Mouse (Mus musculus) spleen, postnatal 4 days (tissue): ENCODE results near the gene Abi3bp.

Source experiments
- DNase-seq, 2 experiments: peaks; one replicate each; pipeline ENCODE4 v3.0.0; 2022; ENCODE audit warnings: low spot score in 2 of 2

The Abi3bp gene

DNA sequence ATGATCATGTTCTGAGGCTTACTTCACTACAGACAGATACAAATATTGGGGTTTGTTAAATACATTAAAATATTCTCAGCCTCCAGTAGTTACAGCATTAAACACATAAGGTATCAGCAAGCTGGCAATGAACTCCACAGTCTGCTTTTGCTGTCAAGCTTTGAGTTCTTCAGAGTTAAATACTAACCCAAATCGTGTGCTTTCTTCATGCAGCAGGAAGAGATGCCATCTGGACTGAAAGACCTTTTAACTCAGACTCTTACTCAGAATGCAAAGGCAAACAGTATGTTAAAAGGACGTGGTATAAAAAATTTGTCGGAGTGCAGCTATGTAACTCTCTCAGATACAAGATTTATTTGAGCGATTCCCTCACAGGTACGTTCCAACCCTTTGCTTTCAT lies 209.1 kb downstream of the Abi3bp start:
- no peak for DNase-seq

DNA sequence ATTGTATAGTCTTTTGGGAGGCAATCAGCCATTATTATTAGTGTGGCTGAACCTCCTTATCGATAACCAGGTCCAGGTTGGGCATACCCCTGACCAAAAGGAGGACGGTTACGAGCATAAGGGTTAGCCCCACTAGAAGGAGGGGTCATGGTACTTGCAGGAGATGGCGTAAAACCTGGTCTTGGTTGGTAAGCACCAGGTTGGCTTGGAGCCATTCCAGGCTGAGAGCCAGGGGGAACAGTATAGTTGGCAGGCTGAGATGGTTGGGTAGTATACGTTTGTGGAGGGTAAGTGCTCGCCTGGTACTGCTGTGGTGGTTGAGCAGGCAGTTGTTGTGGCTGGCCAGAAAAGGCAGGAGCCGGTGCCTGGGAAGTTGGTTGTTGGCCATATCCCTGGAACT lies 213.0 kb downstream of the Abi3bp start:
- no peak for DNase-seq

GRCm38 (mm10) chr16:56696448-56696847 lies 218.8 kb downstream of the Abi3bp start:
- DNase-seq = no peak

DNA sequence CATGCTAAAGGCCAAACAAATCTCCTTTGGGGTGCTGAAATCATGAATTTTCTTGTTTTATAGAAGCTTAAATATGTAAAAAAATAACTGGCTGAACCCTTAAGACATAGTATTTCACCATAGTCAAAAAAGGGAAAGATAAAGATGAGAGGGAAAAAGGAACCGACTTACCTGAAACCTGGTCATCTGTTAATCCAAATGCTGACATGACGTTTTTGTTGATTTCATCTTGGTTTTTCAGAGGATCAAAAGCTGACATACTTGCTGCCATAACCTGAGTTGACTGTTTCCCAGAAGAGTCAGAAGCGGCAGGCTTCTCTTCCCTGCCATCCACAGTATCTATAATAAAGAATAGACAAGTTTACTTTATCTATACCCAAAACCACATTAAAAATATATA lies 223.2 kb downstream of the Abi3bp start:
- DNase-seq = no peak

DNA sequence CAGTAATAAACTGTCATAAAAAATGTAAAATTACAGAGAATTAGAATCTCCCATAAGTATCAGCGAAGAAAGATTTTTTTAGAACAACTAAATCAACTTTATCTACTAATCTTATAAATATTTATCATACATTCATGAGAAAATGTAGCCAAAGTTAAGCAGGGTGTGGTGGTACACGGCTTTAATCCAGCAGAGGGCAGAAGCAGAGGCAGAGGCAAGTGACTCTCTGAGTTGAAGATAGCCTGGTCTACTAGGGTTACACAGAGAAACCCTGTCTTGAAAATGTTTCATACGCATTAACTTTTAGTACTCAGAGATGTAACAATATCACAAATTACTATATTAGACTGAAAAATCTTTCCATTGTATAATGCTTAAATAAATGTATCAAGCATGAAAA lies 228.1 kb downstream of the Abi3bp start:
- DNase-seq = no peak

- no peak for DNase-seq
Measured at GRCm38 (mm10) chr16:56710071-56710470, 232.4 kb downstream of the Abi3bp start.

- no peak for DNase-seq
Measured at GRCm38 (mm10) chr16:56715608-56716007, 237.9 kb downstream of the Abi3bp start.

DNA sequence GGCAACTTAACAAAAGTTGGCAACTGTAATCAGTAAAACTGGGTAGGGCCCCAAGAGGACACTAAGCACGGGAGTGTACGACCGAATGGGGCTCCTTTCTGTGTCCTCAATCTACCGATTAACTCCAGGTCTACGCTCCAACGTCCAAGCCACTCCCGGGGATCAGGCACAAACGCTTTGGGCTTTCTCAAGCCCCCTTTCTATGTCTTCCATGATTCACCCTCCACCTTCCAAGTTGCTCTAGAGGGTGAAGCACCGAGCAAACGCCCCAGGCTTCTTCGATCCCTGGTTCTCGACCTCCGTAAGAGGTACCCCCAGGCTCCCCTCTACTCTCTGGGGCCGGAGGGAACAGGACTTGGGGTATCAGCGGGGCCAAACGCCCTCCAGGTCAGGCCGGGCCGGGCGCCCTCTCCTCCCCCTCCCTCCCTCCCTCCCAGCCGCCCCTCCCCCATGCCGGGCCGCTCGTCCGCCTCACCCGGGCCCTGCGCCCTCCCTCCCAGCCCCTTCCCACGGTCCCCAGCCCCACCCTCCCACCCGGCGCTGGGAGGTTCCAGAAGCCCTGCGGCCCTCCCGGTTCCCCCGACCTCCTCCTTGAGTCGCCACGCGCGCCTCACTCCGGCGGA lies 239.0 kb downstream of the Abi3bp start:
- peak; percentile 24 to 73 for DNase-seq

DNA sequence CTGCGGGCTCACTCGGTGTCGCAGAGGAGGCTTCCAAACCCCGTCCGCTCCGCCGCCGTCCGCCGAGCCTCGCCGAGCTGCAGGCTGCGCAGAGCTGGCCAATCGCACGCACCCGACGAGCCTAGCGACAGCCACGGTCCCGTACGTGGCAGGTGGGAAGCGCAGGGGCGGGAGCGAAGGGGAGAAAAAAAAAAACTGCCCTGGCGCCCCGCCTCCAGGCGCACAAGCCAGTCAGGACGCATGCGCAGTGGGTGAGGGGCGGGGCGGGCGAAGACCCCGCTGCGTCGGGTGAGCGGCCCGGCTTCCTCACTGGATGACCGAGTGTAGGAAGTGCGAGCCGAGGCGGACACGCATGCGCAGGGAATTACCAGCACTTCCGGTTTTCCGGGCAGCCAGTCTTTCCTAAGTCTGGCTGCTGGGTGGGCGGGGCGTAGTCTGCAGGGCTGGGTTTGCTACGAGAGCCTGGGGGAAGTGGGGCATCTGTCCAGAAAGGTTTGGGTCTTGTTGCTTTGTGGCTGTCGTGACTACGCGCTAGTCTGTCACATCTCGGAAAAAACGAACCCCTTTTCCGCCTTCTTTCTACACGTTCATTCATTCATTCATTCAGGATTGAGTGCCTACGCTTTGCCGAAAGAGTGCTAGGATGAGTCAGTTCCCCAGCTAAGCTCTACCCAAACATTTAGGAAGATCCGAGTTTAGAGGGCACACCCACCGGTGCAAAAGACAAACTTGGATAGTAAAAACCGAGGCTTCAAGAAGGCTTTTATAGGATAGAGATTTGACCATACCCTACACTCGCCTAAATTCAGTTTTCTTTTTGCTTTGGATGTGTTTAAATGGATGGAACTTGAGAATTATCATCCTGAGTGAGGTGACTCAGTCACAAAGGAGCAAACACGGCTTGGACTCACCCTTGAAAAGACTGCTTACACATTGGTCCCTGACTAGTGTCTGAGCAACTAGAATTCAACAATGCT lies 239.8 kb downstream of the Abi3bp start, which contains the start of gene Tfg:
TSS of gene Tfg (minus strand) at position 227 of the 977 bp plus-strand sequence.
- peak; percentile 98 for DNase-seq

DNA sequence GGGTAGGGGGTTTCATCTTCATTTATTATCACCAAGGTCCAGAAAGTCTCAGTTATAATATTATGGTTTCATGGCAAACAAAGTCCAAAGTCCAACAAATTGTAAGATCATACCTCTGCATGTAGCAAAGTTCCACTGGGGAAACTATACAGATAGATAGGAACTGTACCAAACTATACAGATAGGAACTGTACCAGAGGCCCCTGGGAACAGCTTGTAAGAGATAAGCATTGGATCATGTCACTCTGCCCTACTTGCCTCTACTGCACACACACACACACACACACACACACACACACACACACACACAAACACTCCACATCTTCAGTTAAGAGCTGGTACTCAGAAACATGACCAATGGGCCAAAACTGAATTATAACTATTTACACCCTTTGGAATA lies 241.4 kb downstream of the Abi3bp start:
- DNase-seq = no peak

DNA sequence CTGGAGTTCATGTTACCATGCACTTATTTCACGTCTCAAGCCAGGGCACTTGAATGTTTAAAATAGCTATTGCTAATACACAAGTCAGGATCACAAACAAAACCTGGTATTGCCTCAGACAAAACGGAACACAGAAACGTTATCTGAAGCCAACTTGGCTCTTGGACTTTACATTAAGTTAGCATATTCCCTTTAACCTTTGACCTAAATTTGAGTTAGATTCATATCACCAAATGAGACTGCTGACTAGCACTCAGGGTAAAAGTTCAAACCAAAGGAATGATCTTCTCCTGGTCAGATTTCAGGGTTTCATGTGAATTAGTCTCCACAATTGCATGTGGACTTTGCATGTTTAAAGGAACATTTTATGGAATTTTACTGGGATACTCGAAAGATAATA lies 244.7 kb downstream of the Abi3bp start:
- DNase-seq = no peak

DNA sequence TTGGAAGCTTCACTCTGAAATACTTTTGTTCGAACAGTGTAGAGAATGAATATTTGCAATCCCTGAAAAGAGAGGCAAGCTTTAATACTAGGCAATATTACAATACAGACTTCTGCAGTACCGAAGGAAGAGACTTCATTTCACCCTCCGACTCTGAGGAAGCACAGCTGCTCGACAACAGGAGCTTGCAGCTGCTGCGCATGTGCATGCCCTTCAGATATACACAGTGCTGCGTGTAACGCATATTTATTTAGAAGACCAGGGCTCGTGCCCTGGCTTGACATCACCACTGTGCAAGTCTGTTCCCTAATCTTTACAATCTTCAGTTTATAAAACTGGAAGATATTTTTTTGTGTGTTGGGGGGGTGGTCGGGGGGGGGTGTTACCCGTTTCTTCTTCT lies 247.2 kb downstream of the Abi3bp start:
- DNase-seq = no peak

DNA sequence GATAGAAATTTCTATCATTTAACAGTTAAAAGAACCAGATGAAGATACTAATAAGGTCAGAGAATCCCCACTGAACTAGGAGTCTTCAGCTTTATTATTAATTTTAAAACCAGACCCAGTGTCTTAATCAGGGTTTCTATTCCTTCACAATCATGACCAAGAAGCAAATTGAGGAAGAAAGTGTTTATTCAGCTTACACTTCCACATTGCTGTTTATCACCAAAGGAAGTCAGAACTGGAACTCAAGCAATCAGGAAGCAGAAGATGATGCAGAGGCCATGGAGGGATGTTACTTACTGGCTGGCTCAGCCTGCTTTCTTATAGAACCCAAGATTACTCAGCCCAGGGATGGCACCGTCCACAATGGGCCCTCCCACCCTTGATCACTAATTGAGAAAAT lies 251.4 kb downstream of the Abi3bp start:
- no peak for DNase-seq
